Mouse (Mus musculus) kidney, embryonic 14.5 days (tissue): ENCODE measurements around the gene Trim27. TPM values are rescaled to one million over a fixed set of nuclear protein-coding genes. Genes with fewer than 3 reads are reported as not detected.

Experiments
- ATAC-seq: fragments of 200-750 bp; cut with Nextera tagmentation; 2 replicates; pipeline ENCODE4 v1.8.0; 2017; ENCODE audit warnings: moderate number of reproducible peaks, mild to moderate bottlenecking, moderate TSS enrichment, moderate library complexity; ENCODE audit not compliant: low FRiP score, low TSS enrichment
- H3K27ac ChIP-seq: fragments of 300-500 bp; sonication (generic); 2 replicates; pipeline ENCODE4 v1.5.1; 2014; ENCODE audit warnings: low read depth, mild to moderate bottlenecking, low read length, moderate library complexity, mixed read lengths
- H3K27me3 ChIP-seq: fragments of 300-500 bp; sonication (generic); 2 replicates; pipeline ENCODE4 v1.6.1; 2014; ENCODE audit warnings: mild to moderate bottlenecking, low read length; ENCODE audit not compliant: control insufficient read depth, insufficient read depth
- H3K36me3 ChIP-seq: fragments of 300-500 bp; sonication (generic); 2 replicates; pipeline ENCODE4 v1.6.1; 2014; ENCODE audit warnings: low read length, mixed read lengths; ENCODE audit not compliant: control insufficient read depth, insufficient read depth
- H3K4me1 ChIP-seq: fragments of 300-500 bp; sonication (generic); 2 replicates; pipeline ENCODE4 v1.6.1; 2014; ENCODE audit warnings: low read length, mixed read lengths; ENCODE audit not compliant: control insufficient read depth, insufficient read depth
- H3K4me2 ChIP-seq: fragments of 300-500 bp; sonication (generic); replicated peaks from 2 replicates; pipeline ENCODE4 v1.6.1; 2014; ENCODE audit warnings: low read depth, mild to moderate bottlenecking, low read length
- H3K4me3 ChIP-seq: fragments of 300-500 bp; sonication (generic); 2 replicates; pipeline ENCODE4 v1.5.1; 2014; ENCODE audit warnings: mild to moderate bottlenecking, low read length
- H3K9ac ChIP-seq: fragments of 300-500 bp; sonication (generic); 2 replicates; pipeline ENCODE4 v1.6.1; 2014; ENCODE audit warnings: low read depth, mild to moderate bottlenecking, low read length, moderate library complexity
- H3K9me3 ChIP-seq: fragments of 300-500 bp; sonication (generic); 2 replicates; pipeline ENCODE4 v1.6.1; 2016; ENCODE audit warnings: low read length; ENCODE audit not compliant: control insufficient read depth
- WGBS: fragments of 180-500 bp; shearing (Covaris S2); extraction: QIAGEN DNeasy Blood & Tissue Kit; methylation state at CpG from one replicate; pipeline ENCODE4 v1.1.7; 2014; 5-methylcytosine and 5-hydroxymethylcytosine counted together
- polyA plus RNA-seq: library from polyadenylated mRNA; unstranded; fragments of >200 nt; fragmentation: Nextera tagmentation; extraction: Ambion mirVana; gene quantifications from 2 replicates; pipeline ENCODE4 v1.2.1, GENCODE M21; 2014

Gene Trim27
- polyA plus RNA-seq, 1 experiment from 2014 or later = 164 TPM

DNA sequence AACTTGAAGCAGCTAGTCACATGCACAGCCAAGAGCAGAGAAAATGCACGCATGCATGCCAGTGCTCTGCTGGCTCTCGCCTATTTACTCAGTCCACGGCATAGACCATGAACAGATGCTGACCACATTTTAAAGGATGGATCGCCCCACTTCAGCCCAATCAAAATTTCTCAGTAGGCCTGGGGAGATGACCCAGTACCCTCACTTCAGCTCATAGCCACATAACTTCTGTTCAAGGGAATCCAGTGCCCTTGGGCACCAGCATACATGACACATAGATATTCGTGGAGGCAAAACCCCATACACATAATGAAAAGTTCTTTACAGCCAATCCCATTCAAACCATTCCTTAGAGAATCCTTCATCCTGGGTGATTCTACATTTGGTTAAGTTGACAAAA, 18.5 kb downstream of the Trim27 start:
- 86% methylated on average over 5 of the region's 5 CpGs for WGBS
- Histone ChIP-seq H3K27ac (no peak overlapping the region), H3K4me1 (no peaks in the 10 kb centered on the region), H3K9ac (no peak overlapping the region), H3K27me3 (no peaks in the 10 kb centered on the region), H3K9me3 (no peaks in the 10 kb centered on the region), H3K4me3 (no peak overlapping the region), H3K36me3 (peaks cover 14% of the 10 kb centered on the region), H3K4me2 (no peak overlapping the region)
- ATAC-seq = no peak

GRCm38 (mm10) chr13:21198313-21198712, 19.1 kb downstream of the Trim27 start:
- H3K4me3 ChIP-seq = no peak overlapping the region
- H3K4me2 ChIP-seq = no peak overlapping the region
- WGBS = 82% methylated on average over 2 of the region's 2 CpGs
- H3K36me3 ChIP-seq = peaks cover 8% of the 10 kb centered on the region
- no peak for ATAC-seq
- peaks cover 2% of the 10 kb centered on the region; the same call in 1 of the 2 replicates for H3K9me3 ChIP-seq
- H3K4me1 ChIP-seq = no peaks in the 10 kb centered on the region
- no peaks in the 10 kb centered on the region for H3K27me3 ChIP-seq
- H3K27ac ChIP-seq = no peak overlapping the region
- no peak overlapping the region for H3K9ac ChIP-seq

GRCm38 (mm10) chr13:21199046-21200028, 20.1 kb downstream of the Trim27 start:
- Histone ChIP-seq H3K36me3 (no peaks in the 10 kb centered on the region; the same call in 1 of the 2 replicates), H3K9ac (peak overlapping the region; percentile 49; the same call in 1 of the 2 replicates), H3K9me3 (peaks cover 7% of the 10 kb centered on the region; the same call in 1 of the 2 replicates), H3K27ac (peak overlapping the region; percentile 68; the same call in 1 of the 2 replicates), H3K4me1 (no peaks in the 10 kb centered on the region), H3K27me3 (no peaks in the 10 kb centered on the region), H3K4me3 (peak overlapping the region; percentile 73), H3K4me2 (peak overlapping the region; percentile 41)
- peak; percentile 59; the same call in 1 of the 2 replicates for ATAC-seq
- WGBS = 4% methylated on average over 17 of the region's 17 CpGs

DNA sequence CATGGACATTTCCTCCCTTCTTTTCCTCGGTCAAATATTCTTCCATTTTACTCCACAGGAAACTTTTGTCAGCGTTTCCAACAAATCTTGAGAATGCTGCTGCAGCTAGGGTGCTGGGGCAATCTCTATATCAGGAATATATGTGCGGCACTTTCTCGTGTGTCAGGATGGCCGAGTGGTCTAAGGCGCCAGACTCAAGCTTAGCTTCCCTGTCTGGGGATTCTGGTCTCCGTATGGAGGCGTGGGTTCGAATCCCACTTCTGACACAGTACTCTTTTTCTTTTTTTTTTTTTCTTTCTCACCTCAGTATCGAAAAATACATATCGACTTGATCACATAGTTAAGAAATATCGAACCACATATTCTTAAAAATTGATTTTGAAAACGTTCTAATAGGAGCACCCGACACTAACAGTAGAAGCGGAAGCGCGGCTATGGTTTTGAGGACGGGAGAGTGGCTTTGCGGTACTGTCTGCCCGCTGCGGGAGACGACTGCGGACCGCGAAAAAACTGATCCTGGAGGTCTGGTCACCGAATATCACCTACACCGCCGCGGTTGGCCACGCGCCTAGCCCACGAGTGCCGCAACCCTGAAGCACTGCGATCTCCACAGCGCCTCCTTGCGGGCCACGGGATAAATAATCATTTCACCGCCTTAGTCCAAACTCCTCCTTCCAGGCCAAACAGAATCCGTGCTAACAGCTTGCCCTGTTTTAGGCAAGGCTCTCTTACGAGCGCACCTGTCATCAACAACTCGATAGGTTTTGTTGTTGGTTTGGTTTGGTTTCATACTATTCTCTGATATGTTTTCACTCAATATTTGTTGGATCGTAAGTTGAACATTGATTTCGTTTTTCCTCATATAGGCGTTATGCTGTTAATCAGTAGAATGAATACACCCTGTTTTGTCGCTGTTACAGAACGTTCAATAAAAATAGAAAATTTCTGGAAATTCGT, 21.1 kb downstream of the Trim27 start:
- Histone ChIP-seq H3K4me3 (peak overlapping the region; percentile 73), H3K4me2 (peak overlapping the region; percentile 41), H3K27ac (peak overlapping the region; percentile 68; the same call in 1 of the 2 replicates), H3K27me3 (no peaks in the 10 kb centered on the region), H3K9ac (peak overlapping the region; percentile 60; the same call in 1 of the 2 replicates), H3K9me3 (peaks cover 7% of the 10 kb centered on the region; the same call in 1 of the 2 replicates), H3K4me1 (no peaks in the 10 kb centered on the region), H3K36me3 (no peaks in the 10 kb centered on the region)
- ATAC-seq = peak; percentile 96
- 6% methylated on average over 48 of the region's 48 CpGs for WGBS

- no peak overlapping the region for H3K9ac ChIP-seq
- H3K4me2 ChIP-seq = peak overlapping the region; percentile 49
- H3K4me1 ChIP-seq = no peaks in the 10 kb centered on the region
- no peak overlapping the region for H3K27ac ChIP-seq
- H3K27me3 ChIP-seq = no peaks in the 10 kb centered on the region
- no peaks in the 10 kb centered on the region for H3K36me3 ChIP-seq
- peak; percentile 92 for ATAC-seq
- peaks cover 7% of the 10 kb centered on the region; the same call in 1 of the 2 replicates for H3K9me3 ChIP-seq
- H3K4me3 ChIP-seq = peak overlapping the region; percentile 43
- WGBS = 5% methylated on average over 20 of the region's 20 CpGs
Measured at GRCm38 (mm10) chr13:21215275-21215983, 36.2 kb downstream of the Trim27 start.

- Histone ChIP-seq H3K4me2 (no peak overlapping the region), H3K4me1 (no peaks in the 10 kb centered on the region), H3K27ac (no peak overlapping the region), H3K4me3 (no peak overlapping the region), H3K9me3 (peaks cover 3% of the 10 kb centered on the region; the same call in 1 of the 2 replicates), H3K27me3 (no peaks in the 10 kb centered on the region), H3K9ac (no peak overlapping the region), H3K36me3 (no peaks in the 10 kb centered on the region)
- 31% methylated on average over 1 of the region's 1 CpGs for WGBS
- ATAC-seq = no peak
Measured at GRCm38 (mm10) chr13:21216781-21217180, 37.5 kb downstream of the Trim27 start.

GRCm38 (mm10) chr13:21221656-21222462, 42.6 kb downstream of the Trim27 start:
- Histone ChIP-seq H3K36me3 (no peaks in the 10 kb centered on the region), H3K9ac (peak overlapping the region; percentile 51), H3K9me3 (no peaks in the 10 kb centered on the region), H3K4me3 (peak overlapping the region; percentile 63), H3K4me2 (peak overlapping the region; percentile 67), H3K27ac (no peak overlapping the region), H3K27me3 (no peaks in the 10 kb centered on the region), H3K4me1 (no peaks in the 10 kb centered on the region)
- ATAC-seq = peak; percentile 83
- WGBS = 2% methylated on average over 20 of the region's 20 CpGs
